Mouse (Mus musculus) layer of hippocampus, adult 2 months (tissue): ENCODE measurements at regions not wholly inside any gene's neighbourhood (a gene's known extent, or its start where the extent isn't known, plus 50 kb on each side); places are given as distances from the start of the nearest gene placed in this dataset.
A peak's percentile ranks its signal among the peaks of the same experiment; 100 is the strongest.

Experiments
- DNase-seq, 2 experiments: peaks; one replicate each; pipeline ENCODE4 v3.0.0; 2022; ENCODE audit warnings: low spot score in 2 of 2
- H3K27ac ChIP-seq: fragments of 200-600 bp; 2 replicates; pipeline ENCODE4 v1.8.1; 2022
- H3K4me3 ChIP-seq: fragments of 200-600 bp; 2 replicates; pipeline ENCODE4 v1.8.1; 2022; ENCODE audit warnings: mild to moderate bottlenecking
- CTCF ChIP-seq: fragments of 200-600 bp; conservative IDR thresholded peaks from 2 replicates; pipeline ENCODE4 v1.8.1; 2022; ENCODE audit warnings: antibody characterized with exemption, mild to moderate bottlenecking, moderate library complexity

DNA sequence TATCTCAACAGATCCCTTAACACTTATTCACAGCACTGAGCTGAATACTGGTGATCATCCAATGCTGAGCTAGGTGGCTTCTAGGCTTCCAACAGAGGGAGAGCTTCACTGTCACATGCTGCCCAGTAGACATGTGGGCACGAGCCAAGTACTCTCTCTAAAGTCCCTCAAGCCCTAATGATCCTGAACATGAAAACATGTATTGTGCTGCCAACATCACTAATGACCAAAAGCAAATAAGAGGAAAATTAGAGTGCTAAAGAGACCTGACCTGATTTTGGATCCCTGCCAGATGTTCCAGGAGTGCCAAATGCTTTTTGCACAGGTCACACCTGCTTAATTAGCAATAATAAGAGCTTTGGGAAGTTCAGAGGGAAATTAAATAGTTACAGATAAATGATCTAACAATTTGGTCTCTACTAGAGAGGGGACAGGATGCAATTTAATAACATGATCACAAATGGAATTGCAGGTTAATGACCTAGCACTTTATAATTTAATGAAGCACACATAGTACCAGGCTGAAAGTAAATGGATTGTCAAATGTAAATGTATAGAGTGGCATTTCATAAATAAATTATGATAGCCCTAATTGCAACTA, 215.6 kb upstream of the Ins1 start:
- Histone ChIP-seq H3K27ac (no peak overlapping the region), H3K4me3 (no peak overlapping the region)
- DNase-seq, result no peak
- TF ChIP-seq CTCF, result no peak

DNA sequence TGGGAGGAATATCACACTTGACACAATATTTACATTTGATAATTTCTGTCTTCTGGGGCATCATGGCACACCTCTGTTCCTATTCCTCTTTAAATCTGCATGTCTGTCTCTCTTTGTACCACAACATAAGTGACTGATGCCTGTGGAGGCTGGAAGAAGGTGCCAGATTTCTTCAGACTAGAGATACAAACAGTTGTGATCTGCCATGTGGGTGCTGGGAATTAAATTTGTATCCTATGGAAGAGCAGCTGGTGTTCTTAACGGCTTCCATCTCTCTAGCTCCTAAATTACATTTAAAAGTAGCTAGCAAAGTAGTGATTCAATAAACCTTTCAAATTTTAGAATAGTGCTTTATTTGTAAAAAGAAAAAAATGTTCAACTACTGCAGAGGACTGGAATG, 195.3 kb upstream of the Ins1 start:
- no peak for TF ChIP-seq CTCF
- no peak overlapping the region for H3K4me3 ChIP-seq
- DNase-seq, result peak; percentile 16 to 46
- no peak overlapping the region for H3K27ac ChIP-seq

DNA sequence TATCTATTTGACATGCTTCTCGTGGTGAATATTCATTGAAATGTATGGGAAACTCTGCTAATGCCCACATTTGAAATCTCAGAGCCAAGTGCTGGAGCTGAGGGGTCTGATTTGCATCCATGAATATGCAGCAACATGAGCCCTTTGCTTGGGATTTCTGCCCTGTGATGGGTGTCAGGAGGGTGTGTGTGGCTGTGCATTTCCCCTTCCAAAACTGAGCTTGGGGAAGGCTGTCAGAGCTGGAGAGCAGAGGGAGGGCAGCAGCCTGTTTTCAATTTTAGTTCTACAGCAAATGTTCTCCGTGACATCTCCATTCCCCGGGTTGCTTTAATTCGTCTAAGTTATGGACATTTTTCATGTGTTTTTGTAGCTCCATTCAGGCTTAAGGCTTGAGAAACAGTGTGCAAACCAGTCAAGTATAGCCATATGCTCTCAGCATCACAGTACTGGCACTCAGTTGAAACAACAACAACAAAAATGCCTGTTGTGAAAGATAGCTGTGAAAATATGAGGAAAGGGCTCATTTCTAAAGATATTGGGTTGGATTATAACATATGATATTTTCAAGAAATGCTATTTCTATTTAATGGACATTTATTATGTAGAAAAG, 194.1 kb upstream of the Ins1 start:
- no peak for TF ChIP-seq CTCF
- H3K27ac ChIP-seq, result no peak overlapping the region
- no peak overlapping the region for H3K4me3 ChIP-seq
- no peak for DNase-seq

DNA sequence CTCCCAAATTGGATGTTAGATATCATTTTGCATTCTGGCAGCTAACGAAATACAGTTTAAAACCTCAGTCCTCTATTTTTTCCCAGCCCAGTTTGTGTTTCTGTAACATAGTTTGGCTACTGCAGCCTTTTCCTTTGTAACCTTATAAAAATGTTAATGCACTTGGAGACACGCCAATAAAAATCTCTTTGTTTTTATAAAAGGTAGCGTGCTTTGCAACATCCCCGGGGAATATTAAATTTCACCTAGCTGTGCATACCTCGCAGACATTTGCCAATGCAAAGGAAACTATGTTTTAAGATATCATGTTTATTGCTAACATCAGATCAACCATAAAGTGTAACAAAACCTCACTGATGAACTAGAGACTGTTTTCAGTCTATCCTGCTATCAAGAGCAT, 192.9 kb upstream of the Ins1 start:
- DNase-seq, result no peak

GRCm38 (mm10) chr19:52079020-52079419, 185.1 kb upstream of the Ins1 start:
- no peak overlapping the region for H3K4me3 ChIP-seq
- no peak for DNase-seq
- no peak overlapping the region for H3K27ac ChIP-seq
- TF ChIP-seq CTCF, result peak; percentile 54

More for the DNA sequence above, 192.9 kb upstream of the Ins1 start:
- H3K27ac ChIP-seq, result no peak overlapping the region
- no peak overlapping the region for H3K4me3 ChIP-seq
- no peak for TF ChIP-seq CTCF

- Histone ChIP-seq H3K4me3 (no peak overlapping the region), H3K27ac (no peak overlapping the region)
- TF ChIP-seq CTCF, result no peak
- no peak for DNase-seq
These were observed 151.7 kb upstream of the Ins1 start for GRCm38 (mm10) chr19:52112398-52112797.
